Mouse (Mus musculus) hindbrain, embryonic 15.5 days (tissue): ENCODE measurements around the gene Ube2z. TPM values are rescaled to one million over a fixed set of nuclear protein-coding genes. Genes with fewer than 3 reads are reported as not detected.

Experiments used
- ATAC-seq: fragments of 200-750 bp; cut with Nextera tagmentation; 2 replicates; pipeline ENCODE4 v1.8.0; 2017; ENCODE audit warnings: low read depth, moderate number of reproducible peaks, moderate TSS enrichment; ENCODE audit not compliant: low FRiP score
- H3K27ac ChIP-seq: fragments of 300-500 bp; sonication (generic); replicated peaks from 2 replicates; pipeline ENCODE4 v1.5.1; 2015; ENCODE audit warnings: mild to moderate bottlenecking, inconsistent platforms
- H3K27me3 ChIP-seq: fragments of 300-500 bp; sonication (generic); 2 replicates; pipeline ENCODE4 v1.6.1; 2015; ENCODE audit warnings: control low read depth, inconsistent platforms
- H3K36me3 ChIP-seq: fragments of 300-500 bp; sonication (generic); 2 replicates; pipeline ENCODE4 v1.6.1; 2015; ENCODE audit warnings: control low read depth, inconsistent platforms
- H3K4me1 ChIP-seq: fragments of 300-500 bp; sonication (generic); replicated peaks from 2 replicates; pipeline ENCODE4 v1.6.1; 2015; ENCODE audit warnings: control low read depth, inconsistent platforms
- H3K4me2 ChIP-seq: fragments of 300-500 bp; sonication (generic); 2 replicates; pipeline ENCODE4 v1.6.1; 2015; ENCODE audit warnings: moderate library complexity, mild to moderate bottlenecking, inconsistent platforms
- H3K4me3 ChIP-seq: fragments of 300-500 bp; sonication (generic); 2 replicates; pipeline ENCODE4 v1.5.1; 2015; ENCODE audit warnings: mild to moderate bottlenecking, inconsistent platforms
- H3K9ac ChIP-seq: fragments of 300-500 bp; sonication (generic); 2 replicates; pipeline ENCODE4 v1.6.1; 2015; ENCODE audit warnings: inconsistent platforms
- H3K9me3 ChIP-seq: fragments of 300-500 bp; sonication (generic); 2 replicates; pipeline ENCODE4 v1.6.1; 2016; ENCODE audit warnings: control low read depth, inconsistent platforms
- WGBS: fragments of 180-500 bp; shearing (Covaris S2); methylation state at CpG from one replicate; pipeline ENCODE4 v1.1.7; 2015; 5-methylcytosine and 5-hydroxymethylcytosine counted together
- polyA plus RNA-seq: library from polyadenylated mRNA; unstranded; fragments of >200 nt; fragmentation: Nextera tagmentation; extraction: Ambion mirVana; gene quantifications from 2 replicates; pipeline ENCODE4 v1.2.1, GENCODE M21; 2015

Gene Ube2z
- polyA plus RNA-seq, 1 experiment from 2014 or later: 40.0 TPM

- peak; percentile 39; the same call in 1 of the 2 replicates for ATAC-seq
- Histone ChIP-seq H3K9ac (peak overlapping the region; percentile 66), H3K4me3 (peak overlapping the region; percentile 70), H3K36me3 (no peaks in the 10 kb centered on the region), H3K4me2 (peak overlapping the region; percentile 91), H3K4me1 (peaks cover 52% of the 10 kb centered on the region), H3K27me3 (no peaks in the 10 kb centered on the region), H3K9me3 (no peaks in the 10 kb centered on the region), H3K27ac (peak overlapping the region; percentile 85)
- WGBS: under 1% methylated on average over 32 of the region's 32 CpGs
Measured at GRCm38 (mm10) chr11:96003969-96004792, 61.0 kb downstream of the Ube2z start.

- no peaks in the 10 kb centered on the region for H3K27me3 ChIP-seq
- no peak overlapping the region for H3K27ac ChIP-seq
- H3K9ac ChIP-seq: 0 out of 2 replicates have a peak overlapping the region, but pooled peaks have one; percentile 29
- no peaks in the 10 kb centered on the region for H3K9me3 ChIP-seq
- no peaks in the 10 kb centered on the region for H3K36me3 ChIP-seq
- peak overlapping the region; percentile 70 for H3K4me3 ChIP-seq
- ATAC-seq: no peak
- peaks cover 52% of the 10 kb centered on the region for H3K4me1 ChIP-seq
- WGBS: 2% methylated on average over 12 of the region's 12 CpGs
- peak overlapping the region; percentile 91 for H3K4me2 ChIP-seq
Measured at GRCm38 (mm10) chr11:96003100-96003900, 61.9 kb downstream of the Ube2z start.

Other genes with a start within 250 kb of the Ube2z start
- 0.44 and 0.81 TPM in 2 replicates for gene Phospho1, start 240.9 kb downstream of the Ube2z start, polyA plus RNA-seq
- 1.8 and 3.7 TPM in 2 replicates for gene Gngt2, start 228.2 kb downstream of the Ube2z start, polyA plus RNA-seq
- gene Abi3, start 222.9 kb downstream of the Ube2z start, polyA plus RNA-seq: 1.1 and 1.7 TPM in 2 replicates
- 0.09 TPM in 1 of 2 replicates, not detected in the other for gene B4galnt2, start 150.5 kb downstream of the Ube2z start, polyA plus RNA-seq
- gene Igf2bp1, start 59.4 kb downstream of the Ube2z start, polyA plus RNA-seq: 11.8 and 14.2 TPM in 2 replicates
- not detected in 2 replicates for gene Gip, start 40.8 kb downstream of the Ube2z start, polyA plus RNA-seq
- gene Snf8, start 30.5 kb downstream of the Ube2z start, polyA plus RNA-seq: 128 and 129 TPM in 2 replicates
- gene Atp5g1, start 10.3 kb upstream of the Ube2z start, polyA plus RNA-seq: 772 and 777 TPM in 2 replicates
- gene Calcoco2, start 46.6 kb upstream of the Ube2z start, polyA plus RNA-seq: 0.09 and 0.10 TPM in 2 replicates
- 0.29 and 0.43 TPM in 2 replicates for gene Ttll6, start 68.4 kb upstream of the Ube2z start, polyA plus RNA-seq
- not detected in 2 replicates for gene Hoxb13, start 128.9 kb upstream of the Ube2z start, polyA plus RNA-seq
- gene Hoxb9, start 206.1 kb upstream of the Ube2z start, polyA plus RNA-seq: 2.1 and 15.7 TPM in 2 replicates
- 18.2 and 26.1 TPM in 2 replicates for gene Hoxb8, start 216.5 kb upstream of the Ube2z start, polyA plus RNA-seq
- 26.5 and 33.6 TPM in 2 replicates for gene Hoxb7, start 221.2 kb upstream of the Ube2z start, polyA plus RNA-seq
- 52.1 and 66.7 TPM in 2 replicates for gene Hoxb6, start 227.1 kb upstream of the Ube2z start, polyA plus RNA-seq
- gene Hoxb5, start 237.9 kb upstream of the Ube2z start, polyA plus RNA-seq: 115 and 140 TPM in 2 replicates